Mouse (Mus musculus): Measurements from ENCODE around the gene Mrps18c.

- TF ChIP-seq EP300 (IDR thresholded peaks at IDR 0.05; ENCODE audit: insufficient read depth, low read depth, low read length) (no peak), POLR2A (IDR thresholded peaks at IDR 0.05; ENCODE audit: insufficient read depth, low read depth, low read length) (no peak), CTCF (IDR thresholded peaks at IDR 0.05) (no peak)
These were observed 35.4 kb downstream of the Mrps18c start for GRCm38 (mm10) chr5:100833841-100834240.

All from heart, adult 2 months (tissue).